Mouse (Mus musculus): Measurements from ENCODE around the gene Cnnm4. TPM values are rescaled to one million over a fixed set of nuclear protein-coding genes. Genes with fewer than 3 reads are reported as not detected.

The Cnnm4 gene
- 6.0 TPM for polyA plus RNA-seq (2014; fragmentation: Illumina TruSeq; extraction: RNeasy Lipid Tissue Mini Kit (QIAGEN cat#74804); ENCODE audit: low read depth, low replicate concordance)

GRCm38 (mm10) chr1:36471181-36472105 lies at the start of gene Cnnm4:
TSS of gene Cnnm4 (plus strand) at chr1:36471620.

GRCm38 (mm10) chr1:36444471-36445464 lies 26.7 kb upstream of the Cnnm4 start, which contains the start of gene Lman2l:
TSS of gene Lman2l (minus strand) at chr1:36445271.

GRCm38 (mm10) chr1:36511289-36512021 lies 40.0 kb downstream of the Cnnm4 start, which contains the start of gene Cnnm3:
TSS of gene Cnnm3 (plus strand) at chr1:36511867.

GRCm38 (mm10) chr1:36536783-36537182 lies 65.4 kb downstream of the Cnnm4 start, which contains the start of gene Ankrd23:
TSS of gene Ankrd23 (minus strand) at chr1:36536883.

GRCm38 (mm10) chr1:36539186-36539585 lies 67.8 kb downstream of the Cnnm4 start, which contains the start of gene Gm42417:
TSS of gene Gm42417 (minus strand) at chr1:36539429.

GRCm38 (mm10) chr1:36546888-36547471 lies 75.6 kb downstream of the Cnnm4 start, which contains the start of gene Ankrd39:
TSS of gene Ankrd39 (minus strand) at chr1:36547445.

Other genes starting within 250 kb of the Cnnm4 start
- gene Uggt1, start 226.9 kb upstream of the Cnnm4 start, polyA plus RNA-seq (2014; fragmentation: Illumina TruSeq; extraction: RNeasy Lipid Tissue Mini Kit (QIAGEN cat#74804); ENCODE audit: low read depth, low replicate concordance), result 46.5 TPM
- gene Neurl3, start 196.9 kb upstream of the Cnnm4 start, polyA plus RNA-seq (2014; fragmentation: Illumina TruSeq; extraction: RNeasy Lipid Tissue Mini Kit (QIAGEN cat#74804); ENCODE audit: low read depth, low replicate concordance), result 5.9 TPM
- not detected for gene Arid5a, start 163.9 kb upstream of the Cnnm4 start, polyA plus RNA-seq (2014; fragmentation: Illumina TruSeq; extraction: RNeasy Lipid Tissue Mini Kit (QIAGEN cat#74804); ENCODE audit: low read depth, low replicate concordance)
- gene Kansl3, start 102.4 kb upstream of the Cnnm4 start, polyA plus RNA-seq (2014; fragmentation: Illumina TruSeq; extraction: RNeasy Lipid Tissue Mini Kit (QIAGEN cat#74804); ENCODE audit: low read depth, low replicate concordance), result 13.0 TPM
- 0.36 TPM for gene Fer1l5, start 99.3 kb upstream of the Cnnm4 start, polyA plus RNA-seq (2014; fragmentation: Illumina TruSeq; extraction: RNeasy Lipid Tissue Mini Kit (QIAGEN cat#74804); ENCODE audit: low read depth, low replicate concordance)
- 12.6 TPM for gene Lman2l, start 26.3 kb upstream of the Cnnm4 start, polyA plus RNA-seq (2014; fragmentation: Illumina TruSeq; extraction: RNeasy Lipid Tissue Mini Kit (QIAGEN cat#74804); ENCODE audit: low read depth, low replicate concordance)
- gene Cnnm3, start 40.2 kb downstream of the Cnnm4 start, polyA plus RNA-seq (2014; fragmentation: Illumina TruSeq; extraction: RNeasy Lipid Tissue Mini Kit (QIAGEN cat#74804); ENCODE audit: low read depth, low replicate concordance), result 8.3 TPM
- not detected for gene Ankrd23, start 65.3 kb downstream of the Cnnm4 start, polyA plus RNA-seq (2014; fragmentation: Illumina TruSeq; extraction: RNeasy Lipid Tissue Mini Kit (QIAGEN cat#74804); ENCODE audit: low read depth, low replicate concordance)
- 0.32 TPM for gene Gm42417, start 67.8 kb downstream of the Cnnm4 start, polyA plus RNA-seq (2014; fragmentation: Illumina TruSeq; extraction: RNeasy Lipid Tissue Mini Kit (QIAGEN cat#74804); ENCODE audit: low read depth, low replicate concordance)
- 2.5 TPM for gene Ankrd39, start 75.8 kb downstream of the Cnnm4 start, polyA plus RNA-seq (2014; fragmentation: Illumina TruSeq; extraction: RNeasy Lipid Tissue Mini Kit (QIAGEN cat#74804); ENCODE audit: low read depth, low replicate concordance)
- 0.81 TPM for gene Sema4c, start 86.7 kb downstream of the Cnnm4 start, polyA plus RNA-seq (2014; fragmentation: Illumina TruSeq; extraction: RNeasy Lipid Tissue Mini Kit (QIAGEN cat#74804); ENCODE audit: low read depth, low replicate concordance)
- gene Fam178b, start 211.6 kb downstream of the Cnnm4 start, polyA plus RNA-seq (2014; fragmentation: Illumina TruSeq; extraction: RNeasy Lipid Tissue Mini Kit (QIAGEN cat#74804); ENCODE audit: low read depth, low replicate concordance), result not detected
- 213 TPM for gene Cox5b, start 219.8 kb downstream of the Cnnm4 start, polyA plus RNA-seq (2014; fragmentation: Illumina TruSeq; extraction: RNeasy Lipid Tissue Mini Kit (QIAGEN cat#74804); ENCODE audit: low read depth, low replicate concordance)
- gene 4933424G06Rik, start 238.5 kb downstream of the Cnnm4 start, polyA plus RNA-seq (2014; fragmentation: Illumina TruSeq; extraction: RNeasy Lipid Tissue Mini Kit (QIAGEN cat#74804); ENCODE audit: low read depth, low replicate concordance), result 0.77 TPM
- 17.0 TPM for gene Actr1b, start 242.8 kb downstream of the Cnnm4 start, polyA plus RNA-seq (2014; fragmentation: Illumina TruSeq; extraction: RNeasy Lipid Tissue Mini Kit (QIAGEN cat#74804); ENCODE audit: low read depth, low replicate concordance)

All from kidney, adult 10 weeks (tissue).